Mouse (Mus musculus) C2C12 (cell line): ENCODE results near the gene Theg. TPM values are rescaled to one million over a fixed set of nuclear protein-coding genes. Genes with fewer than 3 reads are reported as not detected.
A peak's percentile ranks its signal among the peaks of the same experiment; 100 is the strongest.

Source experiments
- H3K27me3 ChIP-seq: one replicate; pipeline ENCODE4 v1.6.1; 2011; ENCODE audit not compliant: control insufficient read depth, insufficient read depth, insufficient read length
- H3K36me3 ChIP-seq: one replicate; pipeline ENCODE4 v1.6.1; 2011; ENCODE audit not compliant: control insufficient read depth, insufficient read depth
- H3K4me3 ChIP-seq: one replicate; pipeline ENCODE4 v1.5.1; 2011; ENCODE audit warnings: mild to moderate bottlenecking, control low read depth; ENCODE audit not compliant: poor library complexity, insufficient read depth, severe bottlenecking
- H3K79me2 ChIP-seq: one replicate; pipeline ENCODE4 v1.6.1; 2011; ENCODE audit not compliant: control insufficient read depth, insufficient read depth
- H3K79me3 ChIP-seq: one replicate; pipeline ENCODE4 v1.6.1; 2011; ENCODE audit warnings: low read depth, control low read depth
- H3ac ChIP-seq: one replicate; pipeline ENCODE3; 2011; ENCODE audit warnings: low read depth; ENCODE audit not compliant: control insufficient read depth, insufficient read length
- CEBPB ChIP-seq: IDR thresholded peaks from one replicate; pipeline ENCODE4 v1.6.1; 2011; ENCODE audit warnings: low read depth, mild to moderate bottlenecking, control low read depth, moderate library complexity
- CTCF ChIP-seq: IDR thresholded peaks from one replicate; pipeline ENCODE4 v1.5.1; 2011; ENCODE audit not compliant: control insufficient read depth, insufficient read depth, insufficient read length
- FOSL1 ChIP-seq: IDR thresholded peaks from one replicate; pipeline ENCODE4 v1.8.0; 2011; ENCODE audit warnings: mild to moderate bottlenecking, low read length; ENCODE audit not compliant: poor library complexity, insufficient read depth, severe bottlenecking
- MAX ChIP-seq: IDR thresholded peaks from one replicate; pipeline ENCODE4 v1.6.1; 2011; ENCODE audit warnings: mild to moderate bottlenecking, control low read depth
- MYOD1 ChIP-seq: IDR thresholded peaks from one replicate; pipeline ENCODE4 v1.6.1; 2011; ENCODE audit warnings: low read depth; ENCODE audit not compliant: control insufficient read depth, insufficient read length
- MYOG ChIP-seq: IDR thresholded peaks from one replicate; pipeline ENCODE4 v1.6.1; 2011; ENCODE audit not compliant: control insufficient read depth, insufficient read length; ENCODE audit errors: extremely low read depth
- USF1 ChIP-seq: IDR thresholded peaks from one replicate; pipeline ENCODE4 v1.6.1; 2011; ENCODE audit warnings: low read depth, mild to moderate bottlenecking, control low read depth, moderate library complexity
- long read RNA-seq, 2 experiments: library from polyadenylated mRNA; unstranded; transcript quantifications; one replicate each; pipeline ENCODE4 v2.0.0; 2019 to 2020
- polyA plus RNA-seq: library from polyadenylated mRNA; unstranded; fragments of >200 nt; fragmentation: generic; extraction: Trizol; gene quantifications from one replicate; pipeline ENCODE4 v1.2.1, GENCODE M21; 2012; ENCODE audit warnings: missing spikeins

Theg gene
- not detected for polyA plus RNA-seq
- long read RNA-seq, experiment 1, result 0 reads
- long read RNA-seq, experiment 2, result 0 reads

DNA sequence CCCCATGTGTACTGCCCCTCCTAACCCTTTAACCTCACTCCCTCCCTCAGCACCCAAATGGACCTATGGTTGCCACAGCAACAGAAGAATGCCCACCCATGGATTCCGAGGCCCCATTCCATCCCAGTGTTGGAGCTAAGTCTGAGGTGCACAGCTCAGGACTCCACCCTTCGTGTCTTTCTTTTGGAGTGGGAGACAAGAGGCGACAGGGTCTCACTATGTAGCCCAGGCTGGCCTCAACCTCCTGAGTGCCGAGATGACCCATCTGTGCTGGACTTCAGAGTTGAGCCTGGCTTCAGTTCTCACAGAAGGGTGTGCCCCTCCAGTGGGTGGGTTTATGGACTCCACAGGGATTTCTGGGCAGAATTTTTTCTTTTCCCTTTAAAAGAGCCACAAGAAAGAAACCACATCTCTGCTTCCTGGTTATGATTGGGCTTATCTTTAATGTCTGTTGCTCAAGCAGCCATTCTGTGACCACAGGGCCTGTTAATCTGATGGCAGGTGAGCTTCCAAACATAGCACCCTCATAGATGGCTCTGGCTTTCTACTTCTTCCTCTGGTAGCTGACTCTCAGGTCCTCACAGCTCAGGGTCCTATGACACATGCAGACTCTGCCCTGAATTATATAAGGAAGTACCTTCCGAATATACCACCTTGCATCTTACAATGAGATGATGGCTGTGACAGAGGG lies at the start of gene Theg:
TSS of gene Theg (minus strand) at position 271 of the 691 bp plus-strand sequence.
- H3K4me3 ChIP-seq, result no peak within 1 kb of the TSS
- no peaks in the 10 kb centered on the region for H3K79me2 ChIP-seq
- H3K27me3 ChIP-seq, result peaks cover 26% of the 10 kb centered on the region
- no peak within 1 kb of the TSS for H3ac ChIP-seq
- no peaks in the 10 kb centered on the region for H3K79me3 ChIP-seq
- TF ChIP-seq FOSL1, result no peak
- no peak for TF ChIP-seq USF1
- no peak for TF ChIP-seq MYOD1
- no peak for TF ChIP-seq MAX
- no peak for TF ChIP-seq MYOG
- TF ChIP-seq CTCF, result no peak
- no peak for TF ChIP-seq CEBPB
- H3K36me3 ChIP-seq, result no peaks in the 10 kb centered on the region

DNA sequence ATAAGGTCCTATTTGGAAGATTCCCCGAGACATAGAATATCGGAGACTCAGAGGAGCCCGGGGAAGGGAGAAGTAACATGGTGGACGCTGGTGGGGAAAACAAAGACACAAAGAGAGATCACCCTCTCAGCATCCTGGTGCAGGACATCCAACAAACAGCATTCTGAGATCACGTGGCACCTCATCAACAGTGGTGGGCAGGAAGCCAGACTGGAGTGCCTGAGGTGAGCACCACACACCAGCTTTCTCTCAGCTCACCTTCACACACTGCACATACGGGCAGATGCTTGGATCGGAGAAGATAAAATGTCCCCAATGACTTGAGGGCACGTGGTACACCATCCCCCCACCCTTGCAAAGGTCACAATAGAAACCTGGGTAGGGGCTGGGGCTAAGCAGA lies 49.2 kb upstream of the Theg start:
- H3K79me2 ChIP-seq, result no peaks in the 10 kb centered on the region
- TF ChIP-seq MAX, result no peak
- TF ChIP-seq MYOD1, result no peak
- H3K4me3 ChIP-seq, result no peak overlapping the region
- H3K36me3 ChIP-seq, result no peaks in the 10 kb centered on the region
- H3ac ChIP-seq, result no peak overlapping the region
- H3K27me3 ChIP-seq, result peaks cover 17% of the 10 kb centered on the region
- H3K79me3 ChIP-seq, result no peaks in the 10 kb centered on the region

DNA sequence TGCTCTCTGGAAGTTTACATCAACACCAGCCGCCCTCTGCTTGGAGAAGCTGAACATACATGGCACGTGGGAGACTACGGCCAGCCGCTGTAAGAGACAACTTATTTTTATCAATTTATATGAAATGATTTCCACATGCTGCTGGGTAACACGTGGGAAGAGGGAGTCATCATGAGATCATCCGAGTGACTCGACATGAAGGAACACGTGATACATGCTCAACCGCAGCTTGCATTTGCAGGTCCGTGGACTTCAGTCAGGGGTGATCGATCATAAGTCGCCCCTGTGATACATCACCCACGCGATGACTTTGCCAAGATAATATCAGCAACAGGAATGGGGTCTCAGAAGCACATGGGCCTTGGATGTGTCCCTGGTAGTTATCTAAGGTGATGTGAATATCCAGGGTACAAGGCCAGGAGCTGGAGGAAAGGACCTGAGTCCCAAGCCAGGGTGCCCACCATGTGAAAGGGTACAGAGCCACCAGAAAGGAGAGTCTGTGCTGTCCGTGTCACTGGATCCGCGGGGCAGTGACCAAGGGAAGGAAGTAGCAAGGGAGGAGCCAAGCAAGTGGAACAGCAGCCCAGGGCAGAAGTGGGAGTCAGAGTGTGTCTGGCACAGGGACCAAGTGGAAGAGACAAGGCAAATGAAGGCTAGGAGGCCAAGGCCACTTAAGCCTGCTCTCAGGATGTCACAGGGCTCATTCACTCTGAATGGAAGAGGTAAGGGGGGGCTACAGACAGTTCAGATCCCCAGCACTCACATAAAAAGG lies 46.1 kb upstream of the Theg start:
- Histone ChIP-seq H3ac (peak overlapping the region; percentile 39), H3K27me3 (peaks cover 13% of the 10 kb centered on the region), H3K36me3 (no peaks in the 10 kb centered on the region), H3K79me3 (no peaks in the 10 kb centered on the region), H3K79me2 (no peaks in the 10 kb centered on the region), H3K4me3 (no peak overlapping the region)
- TF ChIP-seq MAX, result peak; percentile 97
- no peak for TF ChIP-seq CTCF
- peak; percentile 12 for TF ChIP-seq MYOD1
- peak; percentile 71 for TF ChIP-seq CEBPB
- peak; percentile 97 for TF ChIP-seq USF1
- no peak for TF ChIP-seq MYOG
- peak; percentile 83 for TF ChIP-seq FOSL1

DNA sequence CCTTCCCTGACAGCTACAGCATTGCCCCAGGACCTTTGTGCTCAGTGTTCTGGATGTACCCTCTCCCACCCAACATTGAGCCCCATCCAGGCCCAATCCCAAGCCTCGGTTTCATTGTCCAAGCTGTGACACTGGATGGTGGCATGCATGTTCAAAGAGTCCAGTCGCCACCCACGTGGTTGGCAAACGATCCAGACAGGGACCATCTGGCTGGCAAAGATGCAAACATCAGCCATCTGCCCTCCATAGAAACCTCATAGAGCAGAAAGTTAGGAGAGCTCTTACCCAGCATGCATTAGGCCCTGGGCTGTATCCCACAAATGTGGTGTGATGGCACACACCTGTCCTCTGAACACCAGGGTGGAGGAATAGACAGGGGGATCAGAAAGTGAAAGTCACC lies 44.3 kb upstream of the Theg start:
- H3K79me3 ChIP-seq, result no peaks in the 10 kb centered on the region
- no peak overlapping the region for H3ac ChIP-seq
- H3K36me3 ChIP-seq, result no peaks in the 10 kb centered on the region
- TF ChIP-seq USF1, result no peak
- H3K4me3 ChIP-seq, result no peak overlapping the region
- H3K79me2 ChIP-seq, result no peaks in the 10 kb centered on the region
- no peaks in the 10 kb centered on the region for H3K27me3 ChIP-seq

DNA sequence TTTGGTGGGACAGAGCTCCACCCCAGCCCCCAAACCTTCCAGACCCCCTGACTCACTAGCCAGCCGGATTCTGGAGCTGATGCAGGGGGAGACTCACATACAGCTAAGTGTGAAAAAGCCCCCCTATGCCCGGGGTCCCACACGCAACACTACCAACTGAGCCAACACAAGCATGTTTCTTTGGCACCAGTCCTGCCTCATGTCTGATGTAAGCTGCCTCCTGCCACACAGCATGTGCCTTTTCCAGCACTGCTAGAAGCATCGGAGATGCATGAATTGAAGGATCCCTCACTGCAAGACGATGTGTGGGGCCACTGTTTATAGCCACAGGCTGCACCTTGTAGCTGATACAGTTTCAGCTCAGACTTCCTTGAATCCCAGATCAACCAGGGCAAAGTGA lies 41.2 kb upstream of the Theg start:
- no peak overlapping the region for H3K4me3 ChIP-seq
- no peak for TF ChIP-seq MYOG
- TF ChIP-seq MYOD1, result no peak
- TF ChIP-seq CEBPB, result no peak
- TF ChIP-seq USF1, result no peak
- no peak for TF ChIP-seq MAX
- TF ChIP-seq CTCF, result no peak
- TF ChIP-seq FOSL1, result no peak
- H3K27me3 ChIP-seq, result peaks cover 2% of the 10 kb centered on the region
- no peaks in the 10 kb centered on the region for H3K79me2 ChIP-seq
- no peak overlapping the region for H3ac ChIP-seq
- no peaks in the 10 kb centered on the region for H3K36me3 ChIP-seq
- H3K79me3 ChIP-seq, result no peaks in the 10 kb centered on the region

DNA sequence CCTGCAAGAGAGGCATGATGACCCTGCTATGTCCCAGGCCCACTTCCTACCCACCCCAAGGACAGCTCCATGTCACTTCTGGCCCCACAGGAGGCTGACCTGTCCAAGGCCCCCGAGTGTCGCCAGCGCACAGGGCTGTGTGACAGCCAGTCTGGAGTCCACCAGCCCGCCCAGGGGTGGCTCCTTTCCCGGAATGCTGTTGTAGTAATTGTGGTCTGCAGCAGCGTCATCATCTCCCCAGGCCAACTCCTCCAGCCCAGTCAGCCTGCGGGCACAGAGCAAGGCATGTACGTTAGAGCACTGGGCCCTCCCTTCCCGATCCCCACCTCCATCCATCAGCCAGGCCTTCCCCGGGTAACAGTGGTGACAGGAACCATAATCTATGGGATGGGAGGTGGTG lies 39.0 kb upstream of the Theg start:
- Histone ChIP-seq H3K27me3 (peaks cover 8% of the 10 kb centered on the region), H3K4me3 (no peak overlapping the region), H3K79me3 (no peaks in the 10 kb centered on the region), H3K79me2 (no peaks in the 10 kb centered on the region), H3ac (no peak overlapping the region), H3K36me3 (no peaks in the 10 kb centered on the region)
- no peak for TF ChIP-seq USF1
- no peak for TF ChIP-seq FOSL1
- TF ChIP-seq CTCF, result no peak
- TF ChIP-seq MAX, result no peak
- no peak for TF ChIP-seq CEBPB
- no peak for TF ChIP-seq MYOG
- no peak for TF ChIP-seq MYOD1
